Mouse (Mus musculus): ENCODE data around the gene Tmem209. TPM values are rescaled to one million over a fixed set of nuclear protein-coding genes. Genes with fewer than 3 reads are reported as not detected.

Tmem209 gene
- total RNA-seq (2017), result 17.6 to 26.6 TPM (median 17.8 TPM) in 3 replicates

DNA sequence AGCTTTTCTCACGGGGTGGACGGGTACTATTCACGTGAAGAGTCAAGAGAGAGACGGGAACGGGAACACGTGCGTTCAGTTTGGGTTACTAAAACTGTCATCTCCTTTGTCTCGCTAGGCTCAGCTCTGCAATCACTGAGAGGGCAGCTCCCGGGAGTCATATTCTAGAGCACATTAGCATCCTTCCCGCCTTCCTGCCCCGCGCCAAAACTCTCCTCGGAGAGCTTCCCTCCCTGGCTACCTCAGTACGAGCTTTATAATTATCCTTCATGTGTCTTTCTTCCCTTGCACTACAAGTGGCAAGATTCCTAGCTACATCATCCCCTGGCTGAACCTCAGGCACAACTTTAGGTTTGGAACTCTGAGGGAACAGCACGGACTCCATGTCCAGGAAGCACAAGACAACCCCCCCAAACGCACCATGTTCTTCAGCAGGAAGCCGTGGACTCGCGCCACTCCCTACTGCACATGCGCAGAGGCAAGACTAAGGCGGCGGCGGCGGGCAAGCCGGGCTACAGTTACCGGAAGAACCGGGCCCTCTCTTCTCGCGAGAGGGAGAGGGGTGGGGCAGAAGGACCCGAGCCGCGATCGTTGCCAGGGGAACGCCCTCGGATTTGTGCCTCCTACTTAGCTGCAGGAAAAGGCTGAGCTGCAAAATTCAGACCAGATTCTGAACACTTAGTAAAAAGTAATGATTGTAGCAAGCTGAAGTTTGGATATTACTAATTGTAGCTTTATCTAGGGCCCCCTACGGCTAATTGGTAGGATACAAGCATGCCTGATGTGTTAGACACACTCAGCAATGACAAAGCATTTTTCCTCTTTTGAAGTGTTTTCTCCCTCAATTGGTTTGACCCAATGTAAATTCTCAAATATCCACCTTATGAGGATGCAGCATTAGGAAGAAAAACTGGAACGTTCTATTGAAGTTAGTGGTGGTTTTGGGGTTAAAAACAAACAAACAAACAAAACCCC, at the start of gene Tmem209, which contains the start of gene Ssmem1:
Gene Tmem209 (minus strand): TSS at position 519 of the 975 bp plus-strand sequence.
Gene Ssmem1 (plus strand): TSS at position 585 of the 975 bp plus-strand sequence.
- peak; percentile 100 for ATAC-seq (replicated peaks; ENCODE audit: insufficient number of reproducible peaks, low FRiP score, low TSS enrichment, poor library complexity, severe bottlenecking)

DNA sequence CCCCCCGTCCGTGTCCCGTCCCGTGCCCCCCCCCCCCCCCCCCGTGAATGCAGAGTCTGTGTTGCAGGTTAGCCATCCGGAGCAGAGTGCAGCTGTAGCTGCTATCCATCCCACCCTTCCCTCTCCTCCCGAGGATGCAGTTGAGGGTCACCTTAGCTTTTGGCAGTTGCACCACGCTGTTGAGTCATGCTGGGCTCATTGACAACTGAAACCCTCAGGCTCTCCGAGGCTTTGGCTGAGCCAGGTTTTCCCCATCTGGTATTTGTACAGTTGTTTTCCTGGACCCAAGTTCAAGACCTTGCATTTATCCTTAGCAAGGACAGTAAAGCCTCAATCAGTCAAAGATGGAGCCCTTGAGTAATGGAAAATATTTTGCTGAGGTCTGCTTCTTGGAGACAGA, 46.5 kb upstream of the Tmem209 start:
- no peak for ATAC-seq (replicated peaks; ENCODE audit: insufficient number of reproducible peaks, low FRiP score, low TSS enrichment, poor library complexity, severe bottlenecking)

DNA sequence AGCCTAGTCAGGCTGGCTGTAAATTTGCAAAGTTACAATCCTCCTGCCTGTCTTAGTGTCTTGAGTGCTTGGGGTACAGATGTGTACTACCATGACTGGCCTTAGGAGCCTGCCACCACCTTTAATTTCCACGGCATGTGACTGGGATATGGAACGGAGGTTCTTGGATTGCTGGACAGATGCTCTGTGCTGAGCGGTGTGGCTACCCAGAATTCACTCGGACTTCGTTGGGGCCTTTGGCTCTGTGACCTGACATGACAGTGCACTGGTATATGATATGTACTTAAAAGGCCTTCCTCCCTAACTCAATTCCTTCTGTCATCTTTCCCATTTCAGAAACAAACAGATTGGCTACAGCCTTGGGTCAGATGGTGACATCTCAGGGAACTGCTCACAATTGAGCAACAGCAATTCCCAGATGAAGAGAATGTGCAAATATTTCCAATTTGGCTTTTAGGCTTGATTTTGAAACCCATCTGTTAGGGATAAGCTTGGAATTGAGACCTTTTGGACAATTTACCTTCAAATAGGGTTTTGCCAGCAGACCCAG, 45.1 kb upstream of the Tmem209 start:
- ATAC-seq (replicated peaks; ENCODE audit: insufficient number of reproducible peaks, low FRiP score, low TSS enrichment, poor library complexity, severe bottlenecking), result no peak

DNA sequence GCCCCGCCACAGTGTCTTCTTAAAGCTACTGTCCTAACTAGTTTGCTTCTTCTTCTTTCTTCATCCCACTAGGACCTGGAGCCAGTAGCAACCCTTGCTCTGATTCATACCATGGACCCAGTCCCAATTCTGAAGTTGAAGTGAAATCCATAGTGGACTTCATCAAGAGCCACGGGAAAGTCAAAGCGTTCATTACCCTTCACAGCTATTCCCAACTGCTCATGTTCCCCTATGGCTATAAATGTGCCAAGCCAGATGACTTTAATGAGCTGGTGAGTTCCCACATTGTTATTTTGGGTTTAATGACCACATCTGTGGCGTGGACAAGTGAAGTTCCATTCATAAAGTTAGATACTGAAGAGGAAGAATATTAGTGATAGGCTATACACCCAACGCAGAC, 44.5 kb upstream of the Tmem209 start:
- no peak for ATAC-seq (replicated peaks; ENCODE audit: insufficient number of reproducible peaks, low FRiP score, low TSS enrichment, poor library complexity, severe bottlenecking)

DNA sequence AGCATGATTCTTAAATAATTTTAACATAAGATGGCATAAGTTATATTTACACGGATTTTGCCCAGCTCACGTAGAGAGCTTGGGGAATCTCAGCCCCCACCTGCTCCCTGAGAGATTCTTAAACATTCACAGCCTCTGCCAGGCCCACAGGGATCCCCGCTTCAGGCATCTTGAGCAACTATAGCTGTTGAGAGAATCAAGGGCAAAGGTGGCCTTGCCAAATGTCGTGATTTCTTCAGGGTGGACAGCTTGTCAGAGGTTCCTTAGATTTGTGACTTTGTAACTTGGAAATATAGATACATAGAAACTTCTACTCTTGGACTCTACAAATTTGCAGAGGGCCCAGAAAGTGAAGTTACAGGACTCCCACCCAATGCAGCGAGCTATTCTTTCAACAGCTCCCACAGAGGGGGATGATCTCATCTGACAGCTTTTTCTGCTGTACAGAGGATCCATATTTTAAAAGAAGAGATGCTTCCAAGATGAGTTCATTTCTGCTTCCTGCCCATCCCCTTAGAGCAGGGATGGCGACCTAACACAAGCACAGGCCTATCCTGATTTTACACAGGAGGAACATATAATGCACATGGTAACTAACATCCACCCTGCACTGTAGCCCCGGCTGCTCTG, 43.9 kb upstream of the Tmem209 start:
- no peak for ATAC-seq (replicated peaks; ENCODE audit: insufficient number of reproducible peaks, low FRiP score, low TSS enrichment, poor library complexity, severe bottlenecking)

DNA sequence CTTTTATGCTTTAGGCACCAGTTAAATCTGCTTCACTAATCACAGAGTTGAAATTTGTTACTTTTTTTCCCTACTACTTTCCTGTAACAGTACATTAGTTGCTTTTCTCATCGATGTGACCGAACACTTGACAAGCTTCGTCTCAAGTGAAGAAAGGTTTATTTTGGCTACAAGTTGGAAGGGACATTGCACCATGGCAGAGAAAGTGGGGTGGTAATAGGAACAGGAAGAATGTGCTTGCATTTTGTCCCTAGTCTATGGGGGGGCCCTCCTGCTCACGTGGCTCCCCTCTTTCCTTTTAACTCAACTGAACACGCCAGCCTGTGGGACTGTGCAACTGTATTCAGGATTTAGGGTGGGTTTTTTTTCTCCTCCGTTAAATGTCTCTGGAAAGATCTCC, 43.0 kb upstream of the Tmem209 start:
- ATAC-seq (replicated peaks; ENCODE audit: insufficient number of reproducible peaks, low FRiP score, low TSS enrichment, poor library complexity, severe bottlenecking), result no peak

DNA sequence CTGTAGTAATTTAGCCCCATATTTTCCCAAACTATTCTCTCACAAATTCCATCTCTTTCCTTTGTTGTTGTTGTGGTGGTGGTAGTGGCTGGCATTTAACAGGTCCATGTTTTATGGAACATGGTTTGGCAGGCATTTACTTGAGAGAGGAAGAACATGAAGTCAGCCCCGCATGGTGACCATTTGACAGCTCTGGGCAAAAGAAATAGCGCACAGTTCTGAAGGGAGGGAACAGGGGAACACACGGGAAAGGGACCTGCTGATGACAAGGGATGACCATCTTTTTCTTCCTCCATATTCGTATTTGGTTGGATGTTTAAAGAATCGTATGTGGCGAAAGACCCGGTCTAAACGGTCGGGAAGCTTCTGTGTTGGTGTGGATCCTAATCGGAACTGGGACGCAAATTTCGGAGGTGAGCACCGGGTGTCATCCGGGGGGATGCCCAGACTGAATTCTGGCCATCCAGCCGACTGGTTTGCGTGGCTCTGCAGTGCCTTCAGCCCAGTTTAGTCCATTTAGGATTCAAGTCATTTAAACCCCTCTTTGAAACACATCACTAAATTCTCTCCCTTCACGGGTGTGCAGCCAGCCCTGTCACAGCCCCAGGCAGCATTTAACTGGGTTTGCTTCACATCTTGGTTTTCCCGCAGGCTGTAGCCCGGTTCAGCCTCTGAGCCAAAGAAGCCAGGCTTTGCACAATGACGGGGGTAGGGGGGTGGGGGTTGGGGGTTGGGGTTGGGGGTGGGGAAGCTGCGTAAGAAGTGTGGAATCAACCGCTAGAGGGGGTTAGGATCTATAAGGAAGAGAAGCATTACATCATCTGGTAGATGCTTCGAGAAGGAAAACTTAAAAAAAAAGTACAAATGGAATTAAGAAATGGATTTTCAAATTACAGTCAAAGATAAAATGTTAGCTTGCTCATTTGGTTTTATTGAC, 42.3 kb upstream of the Tmem209 start:
- ATAC-seq (replicated peaks; ENCODE audit: insufficient number of reproducible peaks, low FRiP score, low TSS enrichment, poor library complexity, severe bottlenecking), result no peak

DNA sequence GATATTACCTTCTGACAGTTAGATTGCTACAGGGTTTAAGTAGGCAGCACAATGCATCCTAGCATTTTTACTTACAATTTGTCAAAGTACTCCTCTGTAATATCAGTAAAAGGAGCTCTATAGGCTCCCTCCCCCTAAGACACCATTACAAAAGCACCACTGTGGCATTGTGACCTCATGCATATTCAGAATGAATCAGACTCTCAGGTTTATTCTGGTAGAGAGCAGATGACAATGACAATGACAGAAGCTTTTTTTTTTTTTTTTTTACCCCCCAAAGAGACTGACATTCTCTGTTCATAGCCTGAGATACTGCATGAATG, 41.6 kb upstream of the Tmem209 start:
- ATAC-seq (replicated peaks; ENCODE audit: insufficient number of reproducible peaks, low FRiP score, low TSS enrichment, poor library complexity, severe bottlenecking), result no peak

DNA sequence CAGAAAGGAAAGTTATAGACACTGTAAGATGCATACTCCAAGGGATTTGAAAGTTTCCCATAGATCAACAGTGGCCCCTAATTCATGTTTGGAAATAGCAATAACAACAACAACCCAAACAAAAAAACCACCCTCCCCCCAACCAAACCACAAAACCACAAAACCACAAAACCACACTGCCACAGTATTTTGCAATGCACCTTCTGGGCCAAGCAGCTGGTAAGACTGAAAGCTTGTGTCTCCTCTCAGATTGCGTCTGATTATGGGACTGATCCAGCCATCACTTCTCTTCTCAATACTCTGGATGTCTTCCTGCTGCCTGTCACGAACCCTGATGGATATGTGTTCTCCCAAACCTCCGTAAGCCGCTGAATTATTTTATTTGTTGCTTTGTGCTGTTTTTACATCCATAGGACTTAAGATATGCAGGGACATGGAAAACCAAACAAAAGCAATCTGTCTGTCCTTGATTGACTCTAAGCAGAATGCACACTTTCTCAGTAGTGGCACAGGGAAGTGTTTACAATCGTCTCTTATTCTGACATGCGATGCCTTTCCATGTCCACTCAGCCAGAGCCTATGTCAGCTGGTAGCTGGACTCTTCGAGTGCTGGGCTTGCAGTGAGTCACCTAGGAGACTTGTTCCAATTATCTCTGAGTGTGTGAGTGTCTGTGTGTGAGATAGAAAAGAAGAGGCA, 41.1 kb upstream of the Tmem209 start:
- ATAC-seq (replicated peaks; ENCODE audit: insufficient number of reproducible peaks, low FRiP score, low TSS enrichment, poor library complexity, severe bottlenecking), result no peak

DNA sequence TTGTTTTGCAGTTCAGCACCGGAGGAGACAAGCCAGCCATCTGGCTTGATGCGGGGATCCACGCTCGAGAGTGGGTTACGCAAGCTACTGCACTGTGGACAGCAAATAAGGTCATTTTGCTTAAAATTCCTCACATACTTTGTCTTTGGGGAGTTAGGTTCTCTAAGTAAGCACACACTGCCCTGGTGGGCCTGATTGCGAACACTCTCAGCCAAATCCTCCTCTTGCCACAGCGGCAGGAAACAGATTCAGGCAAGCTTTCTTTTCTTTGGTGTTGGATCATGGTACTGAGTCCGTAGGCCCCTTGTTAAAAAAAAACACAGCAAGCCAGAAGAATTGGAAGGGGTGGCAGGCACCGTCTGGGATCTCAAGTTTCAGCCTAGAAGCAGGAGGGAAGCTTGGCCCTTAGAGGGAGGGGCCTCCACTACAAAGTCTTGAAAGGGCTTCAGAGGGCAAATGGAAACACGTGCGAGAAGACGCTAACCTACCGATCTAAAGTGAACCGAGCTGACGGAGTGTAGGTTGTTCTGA, 39.7 kb upstream of the Tmem209 start:
- ATAC-seq (replicated peaks; ENCODE audit: insufficient number of reproducible peaks, low FRiP score, low TSS enrichment, poor library complexity, severe bottlenecking), result no peak

DNA sequence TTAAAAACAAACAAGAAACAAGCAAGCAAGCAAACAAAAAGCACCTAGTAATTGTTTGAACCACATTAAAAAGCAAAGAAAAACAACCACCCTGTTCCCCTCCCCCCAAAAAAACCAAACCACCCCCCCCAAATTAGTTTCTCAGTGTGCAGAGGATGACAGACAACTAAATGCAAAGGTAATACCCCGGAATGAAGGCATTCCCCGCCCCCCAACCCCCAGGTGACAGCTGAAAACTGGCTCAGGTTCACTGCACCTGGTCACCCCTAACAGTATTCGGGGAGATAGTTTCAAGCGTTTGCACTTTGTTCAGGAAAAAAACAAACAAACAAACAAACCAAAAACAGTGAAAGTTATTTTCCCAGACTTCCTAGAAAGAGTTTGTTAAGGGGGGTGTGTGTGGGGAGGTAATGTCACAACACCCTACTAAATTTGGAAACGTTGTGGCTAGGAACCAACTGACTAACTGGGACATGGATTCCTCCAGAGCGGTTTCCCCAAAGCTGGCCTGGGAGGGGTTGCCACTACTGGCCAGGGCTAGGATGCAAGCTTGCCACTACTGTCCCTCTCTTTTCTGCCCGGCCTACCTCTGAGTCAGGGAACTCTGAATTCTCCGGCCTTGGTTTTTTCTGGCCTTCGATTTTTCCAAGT, 38.2 kb upstream of the Tmem209 start:
- ATAC-seq (replicated peaks; ENCODE audit: insufficient number of reproducible peaks, low FRiP score, low TSS enrichment, poor library complexity, severe bottlenecking), result no peak

DNA sequence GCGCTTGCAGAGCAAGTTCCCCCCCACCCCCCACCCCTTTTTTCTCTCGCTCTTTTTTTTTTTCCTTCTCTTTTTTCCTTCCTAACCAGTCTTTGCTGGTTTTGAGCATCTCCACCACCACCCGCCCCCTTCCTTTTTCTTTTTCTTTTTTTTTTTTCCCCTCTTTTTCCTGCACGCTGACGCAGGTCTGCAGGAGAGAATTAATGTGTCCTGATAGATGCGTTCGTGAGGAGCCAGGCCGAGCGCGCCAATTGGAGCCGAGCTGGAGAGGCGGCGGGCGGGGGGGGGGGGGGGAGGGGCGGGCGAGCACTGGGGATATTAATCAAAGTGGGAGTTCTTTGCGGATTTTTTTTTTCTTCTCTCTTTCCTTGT, 37.7 kb upstream of the Tmem209 start:
- ATAC-seq (replicated peaks; ENCODE audit: insufficient number of reproducible peaks, low FRiP score, low TSS enrichment, poor library complexity, severe bottlenecking), result no peak

DNA sequence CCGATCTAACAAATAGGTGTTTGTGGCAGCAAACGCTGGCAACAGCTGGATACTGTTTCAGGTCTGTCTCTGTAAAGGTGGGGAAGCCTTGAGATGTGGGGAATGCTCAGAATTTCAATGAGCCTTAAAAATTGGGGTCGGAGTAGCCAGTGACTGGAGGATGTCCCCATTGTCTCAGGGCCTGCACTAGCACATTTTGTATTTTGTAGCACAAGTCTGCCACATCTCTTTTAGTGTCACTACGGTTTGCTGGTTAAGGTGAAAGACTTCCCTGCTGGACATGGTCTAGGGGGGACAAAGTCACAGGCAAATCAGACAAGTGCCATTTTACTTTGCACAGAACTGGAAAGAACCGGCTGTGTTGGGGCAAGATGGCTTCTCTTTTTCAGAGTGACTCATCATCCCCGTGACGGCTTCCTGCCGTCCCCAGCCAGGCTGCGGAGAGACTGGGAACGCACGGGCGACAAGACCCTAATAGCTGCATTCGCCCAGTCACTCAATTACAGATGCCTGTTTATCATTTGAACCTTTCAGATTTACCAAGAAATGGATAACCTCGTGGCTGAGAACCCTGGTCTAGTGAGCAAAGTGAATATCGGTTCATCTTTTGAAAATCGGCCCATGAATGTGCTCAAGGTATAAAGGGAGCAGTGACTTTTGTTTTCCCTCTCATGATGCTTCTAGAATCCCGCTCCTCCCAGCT, 37.1 kb upstream of the Tmem209 start:
- peak; percentile 40; the same call in 1 of the 2 replicates for ATAC-seq (replicated peaks; ENCODE audit: insufficient number of reproducible peaks, low FRiP score, low TSS enrichment, poor library complexity, severe bottlenecking)

DNA sequence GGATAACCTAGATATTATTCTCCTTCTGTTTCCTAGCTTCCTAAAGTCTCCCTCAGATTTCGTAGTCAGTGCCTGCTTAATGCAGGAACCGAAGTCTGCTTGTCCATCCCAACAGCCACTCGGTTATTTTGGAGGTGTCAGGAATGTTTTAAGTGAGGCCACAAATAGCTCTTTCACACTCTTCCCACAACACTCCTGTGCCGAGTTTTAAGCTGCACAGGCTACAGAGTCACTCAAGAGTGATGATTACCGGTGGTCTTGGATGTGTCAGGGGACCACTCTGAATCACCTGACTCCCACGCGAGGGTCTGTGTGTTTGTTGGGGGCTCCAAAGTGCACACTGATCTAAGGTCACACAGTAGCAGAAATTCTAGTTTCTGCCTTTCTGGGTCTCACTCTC, 36.1 kb upstream of the Tmem209 start:
- no peak for ATAC-seq (replicated peaks; ENCODE audit: insufficient number of reproducible peaks, low FRiP score, low TSS enrichment, poor library complexity, severe bottlenecking)

DNA sequence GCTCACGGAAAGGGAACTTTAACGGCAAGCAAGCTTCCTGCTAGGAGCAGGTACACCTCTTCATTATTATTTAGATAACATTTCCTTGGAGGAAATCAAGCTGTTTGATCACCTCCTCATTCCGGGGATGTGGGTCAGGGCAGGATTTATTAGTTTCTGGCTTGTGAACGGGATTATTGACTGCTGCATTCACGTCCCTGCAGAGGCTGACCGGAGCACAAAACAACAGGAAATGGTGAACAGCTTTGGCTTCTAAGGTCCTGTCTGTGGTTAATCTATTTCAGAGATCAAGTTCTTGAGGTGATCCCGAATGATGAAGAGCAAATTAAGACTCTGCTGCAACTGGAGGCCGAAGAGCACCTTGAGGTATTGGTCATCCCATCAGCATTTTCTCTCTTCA, 34.3 kb upstream of the Tmem209 start:
- no peak for ATAC-seq (replicated peaks; ENCODE audit: insufficient number of reproducible peaks, low FRiP score, low TSS enrichment, poor library complexity, severe bottlenecking)

DNA sequence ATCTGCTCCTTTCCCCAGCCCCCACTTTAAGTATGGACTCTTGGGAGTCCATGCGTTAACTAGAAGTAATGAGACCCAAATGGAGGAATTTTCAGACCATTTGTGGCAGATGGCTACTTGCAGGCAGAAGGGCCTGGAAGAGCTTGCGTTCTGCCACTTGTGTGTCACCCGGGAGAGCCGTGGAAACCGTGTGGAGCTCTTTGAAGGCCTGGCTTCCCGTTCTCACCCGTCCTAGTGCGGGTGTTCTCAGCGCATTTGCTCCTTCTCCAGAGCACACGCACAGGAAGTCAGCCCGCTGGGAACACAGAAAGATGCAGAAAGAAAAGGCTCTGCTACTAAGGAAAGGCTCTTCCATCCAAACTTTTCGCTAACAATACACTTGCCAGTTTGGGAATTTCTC, 33.5 kb upstream of the Tmem209 start:
- ATAC-seq (replicated peaks; ENCODE audit: insufficient number of reproducible peaks, low FRiP score, low TSS enrichment, poor library complexity, severe bottlenecking), result no peak

DNA sequence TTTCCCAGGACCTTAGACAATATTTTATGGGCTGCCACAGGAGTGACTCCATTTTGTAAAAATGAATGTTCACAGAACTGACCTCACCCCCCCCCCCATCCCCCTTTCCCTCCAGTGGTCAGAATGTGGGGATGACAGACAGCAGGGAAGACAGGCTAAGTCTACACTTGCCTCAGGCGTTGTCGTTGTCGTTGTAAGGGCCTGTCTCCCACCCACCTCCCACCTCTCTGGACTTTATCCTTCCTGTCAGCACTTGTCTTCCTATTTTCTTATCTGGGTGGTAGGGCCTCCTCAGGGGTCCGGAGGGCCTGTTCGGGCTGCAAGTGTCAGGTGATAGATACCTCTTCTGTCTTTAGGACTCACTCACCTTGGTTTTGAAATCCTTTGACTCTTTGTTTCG, 32.7 kb upstream of the Tmem209 start:
- no peak for ATAC-seq (replicated peaks; ENCODE audit: insufficient number of reproducible peaks, low FRiP score, low TSS enrichment, poor library complexity, severe bottlenecking)
